Mouse (Mus musculus) forebrain, embryonic 16.5 days (tissue): ENCODE data around the gene Pih1d1. TPM values are rescaled to one million over a fixed set of nuclear protein-coding genes. Genes with fewer than 3 reads are reported as not detected.
"Not testable (repeated sequence)": the region's sequence is repeated elsewhere in the genome, so short reads cannot be mapped to it uniquely, and the experiment has no call there.

ENCODE experiments used
- ATAC-seq: fragments of 200-750 bp; cut with Nextera tagmentation; 2 replicates; pipeline ENCODE4 v1.8.0; 2017; ENCODE audit warnings: mild to moderate bottlenecking, moderate library complexity
- H3K27ac ChIP-seq: fragments of 300-500 bp; sonication (generic); 2 replicates; pipeline ENCODE4 v1.5.1; 2014; ENCODE audit warnings: low read length, control low read depth
- H3K27me3 ChIP-seq: fragments of 300-500 bp; sonication (generic); replicated peaks from 2 replicates; pipeline ENCODE4 v1.6.1; 2014; ENCODE audit warnings: low read length; ENCODE audit not compliant: control insufficient read depth, insufficient read depth
- H3K36me3 ChIP-seq: fragments of 300-500 bp; sonication (generic); 2 replicates; pipeline ENCODE4 v1.6.1; 2014; ENCODE audit not compliant: control insufficient read depth, insufficient read depth
- H3K4me1 ChIP-seq: fragments of 300-500 bp; sonication (generic); replicated peaks from 2 replicates; pipeline ENCODE4 v1.6.1; 2014; ENCODE audit warnings: low read length; ENCODE audit not compliant: control insufficient read depth, insufficient read depth
- H3K4me2 ChIP-seq: fragments of 300-500 bp; sonication (generic); 2 replicates; pipeline ENCODE4 v1.6.1; 2014; ENCODE audit warnings: mild to moderate bottlenecking, low read length, control low read depth
- H3K4me3 ChIP-seq: fragments of 300-500 bp; sonication (generic); replicated peaks from 2 replicates; pipeline ENCODE4 v1.5.1; 2014; ENCODE audit warnings: mild to moderate bottlenecking, low read length, control low read depth
- H3K9ac ChIP-seq: fragments of 300-500 bp; sonication (generic); replicated peaks from 2 replicates; pipeline ENCODE4 v1.6.1; 2014; ENCODE audit warnings: low read depth, low read length, control low read depth
- H3K9me3 ChIP-seq: fragments of 300-500 bp; sonication (generic); 2 replicates; pipeline ENCODE4 v1.6.1; 2016; ENCODE audit warnings: low read length; ENCODE audit not compliant: control insufficient read depth
- WGBS: fragments of 180-500 bp; shearing (Covaris S2); extraction: QIAGEN DNeasy Blood & Tissue Kit; methylation state at CpG from one replicate; pipeline ENCODE4 v1.1.7; 2014; 5-methylcytosine and 5-hydroxymethylcytosine counted together
- polyA plus RNA-seq: library from polyadenylated mRNA; unstranded; fragments of >200 nt; fragmentation: Nextera tagmentation; extraction: Ambion mirVana; gene quantifications from 2 replicates; pipeline ENCODE4 v1.2.1, GENCODE M21; 2015

Pih1d1 gene
- polyA plus RNA-seq = 84.2 and 90.2 TPM in 2 replicates

- peak; percentile 97 for ATAC-seq
- Histone ChIP-seq H3K4me1 (peaks cover 23% of the 10 kb centered on the region), H3K9ac (peak within 1 kb of the TSS; percentile 67), H3K4me2 (peak within 1 kb of the TSS; percentile 68), H3K27ac (peak within 1 kb of the TSS; percentile 97), H3K4me3 (peak within 1 kb of the TSS; percentile 78), H3K36me3 (no peaks in the 10 kb centered on the region; the same call in 1 of the 2 replicates), H3K9me3 (no peaks in the 10 kb centered on the region), H3K27me3 (no peaks in the 10 kb centered on the region)
- 4% methylated on average over 69 of the region's 69 CpGs for WGBS
Measured at GRCm38 (mm10) chr7:45154096-45154992, at the start of gene Pih1d1, which contains the start of gene Aldh16a1. TSS of gene Pih1d1 (plus strand) at chr7:45154303. TSS of gene Aldh16a1 (minus strand) at chr7:45154584.

- H3K27me3 ChIP-seq = no peaks in the 10 kb centered on the region
- no peak overlapping the region for H3K4me2 ChIP-seq
- H3K27ac ChIP-seq = no peak overlapping the region
- 84% methylated on average over 5 of the region's 5 CpGs for WGBS
- no peaks in the 10 kb centered on the region for H3K9me3 ChIP-seq
- no peaks in the 10 kb centered on the region for H3K36me3 ChIP-seq
- no peak overlapping the region for H3K4me3 ChIP-seq
- H3K9ac ChIP-seq = no peak overlapping the region
- no peak for ATAC-seq
- no peaks in the 10 kb centered on the region for H3K4me1 ChIP-seq
Measured at GRCm38 (mm10) chr7:45104941-45105340, 49.2 kb upstream of the Pih1d1 start.

GRCm38 (mm10) chr7:45105491-45105890 lies 48.6 kb upstream of the Pih1d1 start:
- WGBS = 80% methylated on average over 8 of the region's 8 CpGs
- Histone ChIP-seq H3K4me2 (no peak overlapping the region), H3K9me3 (no peaks in the 10 kb centered on the region), H3K27ac (no peak overlapping the region), H3K4me1 (no peaks in the 10 kb centered on the region), H3K4me3 (no peak overlapping the region), H3K27me3 (no peaks in the 10 kb centered on the region), H3K9ac (no peak overlapping the region), H3K36me3 (no peaks in the 10 kb centered on the region)
- ATAC-seq = no peak

- no peak overlapping the region for H3K27ac ChIP-seq
- H3K4me1 ChIP-seq = no peaks in the 10 kb centered on the region
- H3K4me2 ChIP-seq = no peak overlapping the region
- H3K4me3 ChIP-seq = no peak overlapping the region
- no peaks in the 10 kb centered on the region for H3K36me3 ChIP-seq
- no peaks in the 10 kb centered on the region for H3K27me3 ChIP-seq
- no peak for ATAC-seq
- no peaks in the 10 kb centered on the region for H3K9me3 ChIP-seq
- 31% methylated on average over 6 of the region's 6 CpGs for WGBS
- no peak overlapping the region for H3K9ac ChIP-seq
Measured at GRCm38 (mm10) chr7:45106441-45106840, 47.7 kb upstream of the Pih1d1 start.

- WGBS = 56% methylated on average over 5 of the region's 5 CpGs
- Histone ChIP-seq H3K4me3 (no peak overlapping the region), H3K27ac (no peak overlapping the region), H3K27me3 (no peaks in the 10 kb centered on the region), H3K9ac (no peak overlapping the region), H3K4me1 (no peaks in the 10 kb centered on the region), H3K36me3 (no peaks in the 10 kb centered on the region), H3K4me2 (no peak overlapping the region), H3K9me3 (no peaks in the 10 kb centered on the region)
- ATAC-seq = no peak
Measured at GRCm38 (mm10) chr7:45107052-45107645, 47.0 kb upstream of the Pih1d1 start.

GRCm38 (mm10) chr7:45110089-45110488 lies 44.0 kb upstream of the Pih1d1 start:
- not testable (repeated sequence) for ATAC-seq, H3K36me3 ChIP-seq, H3K4me2 ChIP-seq, H3K4me3 ChIP-seq, H3K4me1 ChIP-seq, H3K9me3 ChIP-seq, H3K27me3 ChIP-seq, H3K9ac ChIP-seq, H3K27ac ChIP-seq
- 89% methylated on average over 4 of the region's 4 CpGs for WGBS

- no peak overlapping the region for H3K27ac ChIP-seq
- H3K4me2 ChIP-seq = no peak overlapping the region
- no peak for ATAC-seq
- no peaks in the 10 kb centered on the region for H3K9me3 ChIP-seq
- no peaks in the 10 kb centered on the region for H3K27me3 ChIP-seq
- no peaks in the 10 kb centered on the region for H3K4me1 ChIP-seq
- H3K4me3 ChIP-seq = no peak overlapping the region
- no peak overlapping the region for H3K9ac ChIP-seq
- H3K36me3 ChIP-seq = no peaks in the 10 kb centered on the region
- WGBS = 69% methylated on average over 2 of the region's 2 CpGs
Measured at GRCm38 (mm10) chr7:45111940-45112339, 42.2 kb upstream of the Pih1d1 start.

- no peaks in the 10 kb centered on the region for H3K27me3 ChIP-seq
- H3K9me3 ChIP-seq = no peaks in the 10 kb centered on the region
- H3K4me2 ChIP-seq = no peak overlapping the region
- no peak overlapping the region for H3K9ac ChIP-seq
- H3K36me3 ChIP-seq = no peaks in the 10 kb centered on the region
- no peak overlapping the region for H3K4me3 ChIP-seq
- WGBS = 81% methylated on average over 3 of the region's 3 CpGs
- no peak for ATAC-seq
- H3K27ac ChIP-seq = no peak overlapping the region
- H3K4me1 ChIP-seq = no peaks in the 10 kb centered on the region
Measured at GRCm38 (mm10) chr7:45112529-45112928, 41.6 kb upstream of the Pih1d1 start.

GRCm38 (mm10) chr7:45113476-45113875 lies 40.6 kb upstream of the Pih1d1 start:
- Histone ChIP-seq H3K4me1 (no peaks in the 10 kb centered on the region), H3K9me3 (no peaks in the 10 kb centered on the region), H3K4me3 (no peak overlapping the region), H3K27ac (no peak overlapping the region), H3K9ac (no peak overlapping the region), H3K27me3 (no peaks in the 10 kb centered on the region), H3K36me3 (no peaks in the 10 kb centered on the region; the same call in 1 of the 2 replicates), H3K4me2 (no peak overlapping the region)
- ATAC-seq = no peak
- 87% methylated on average over 2 of the region's 2 CpGs for WGBS
